Mouse (Mus musculus): ENCODE results near the gene Zdhhc25.

The Zdhhc25 gene

DNA sequence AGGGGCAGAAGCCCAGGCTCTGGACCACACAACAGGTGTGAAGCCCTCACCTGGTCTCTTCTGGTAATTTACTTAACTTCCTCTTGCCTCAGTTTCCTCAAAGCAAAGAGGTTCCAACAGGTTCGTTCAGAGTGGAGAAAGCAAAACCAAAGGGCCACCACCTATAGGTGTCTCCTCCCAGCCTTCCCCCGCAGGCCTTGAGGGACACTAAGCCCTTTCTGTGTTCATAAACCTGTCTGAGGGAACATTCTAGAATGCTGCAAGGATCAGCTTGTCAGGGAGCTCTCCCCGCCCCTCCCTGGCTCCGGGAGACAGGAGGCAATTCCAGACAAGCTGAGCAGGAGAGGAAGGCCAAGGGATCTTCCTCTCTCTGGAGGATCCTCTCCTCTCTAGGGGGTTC is at the start of gene Zdhhc25:
Gene Zdhhc25, plus strand, starts transcription at position 301 of the 400 bp plus-strand sequence.
- DNase-seq (ENCODE audit: low spot score in 2 of 2), result no peak

- DNase-seq (ENCODE audit: low spot score in 2 of 2), result no peak
Observed at GRCm38 (mm10) chr15:88552852-88553251, 47.2 kb upstream of the Zdhhc25 start.

DNA sequence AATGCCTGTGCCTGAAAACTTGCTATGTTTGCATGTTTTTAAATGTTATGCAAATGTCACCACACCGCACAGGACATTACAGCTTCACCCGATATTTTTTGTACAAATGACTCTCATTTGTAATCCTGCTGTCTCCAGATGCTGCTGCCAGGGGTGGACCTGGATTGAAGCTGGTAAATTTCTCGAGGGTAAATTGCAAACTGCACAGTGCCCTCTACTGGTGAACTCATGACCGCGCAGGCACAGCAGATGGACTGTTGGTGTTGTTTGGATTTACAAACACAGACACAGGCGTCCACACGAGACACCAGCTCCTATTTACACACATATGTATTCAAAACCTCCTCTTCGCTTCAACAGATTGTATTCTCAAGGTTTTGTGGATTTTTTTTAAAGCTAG is 44.6 kb upstream of the Zdhhc25 start:
- peak in 1 of 2 experiments; percentile 22 for DNase-seq (ENCODE audit: low spot score in 2 of 2)

GRCm38 (mm10) chr15:88560637-88561036 is 39.5 kb upstream of the Zdhhc25 start:
- no peak for DNase-seq (ENCODE audit: low spot score in 2 of 2)

DNA sequence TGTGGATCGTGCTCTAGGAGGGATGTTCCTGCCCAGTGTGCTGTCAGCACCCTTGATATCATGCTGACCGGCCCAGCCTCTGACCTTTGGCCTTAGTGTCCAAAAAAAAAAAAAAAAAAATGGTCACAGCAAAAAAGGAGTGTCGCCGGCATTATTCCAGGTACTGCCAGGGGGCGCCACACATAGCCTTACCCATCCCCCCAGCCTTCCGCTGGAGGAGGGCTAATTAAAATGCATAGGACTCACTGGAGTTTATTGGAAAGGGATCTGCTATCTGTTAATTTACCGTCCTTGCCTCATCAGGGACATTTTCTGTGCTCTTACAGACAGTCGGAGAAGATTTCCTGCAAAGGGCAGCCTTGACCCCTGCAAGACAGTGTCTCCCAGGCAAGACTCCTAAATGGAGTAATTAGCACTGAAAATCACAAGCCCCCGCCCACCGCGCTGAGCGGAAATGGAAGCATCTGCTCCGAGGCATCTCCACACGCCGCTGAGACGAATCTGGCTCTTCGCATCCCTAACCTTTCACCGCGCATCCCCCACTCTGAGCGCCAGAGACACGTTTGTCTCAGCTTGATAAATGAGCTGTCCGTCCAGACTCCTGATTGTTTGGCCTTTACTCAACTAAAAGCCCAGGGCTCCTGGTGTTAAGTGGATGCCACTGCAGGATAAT is 38.9 kb upstream of the Zdhhc25 start:
- DNase-seq (ENCODE audit: low spot score in 2 of 2), result no peak

DNA sequence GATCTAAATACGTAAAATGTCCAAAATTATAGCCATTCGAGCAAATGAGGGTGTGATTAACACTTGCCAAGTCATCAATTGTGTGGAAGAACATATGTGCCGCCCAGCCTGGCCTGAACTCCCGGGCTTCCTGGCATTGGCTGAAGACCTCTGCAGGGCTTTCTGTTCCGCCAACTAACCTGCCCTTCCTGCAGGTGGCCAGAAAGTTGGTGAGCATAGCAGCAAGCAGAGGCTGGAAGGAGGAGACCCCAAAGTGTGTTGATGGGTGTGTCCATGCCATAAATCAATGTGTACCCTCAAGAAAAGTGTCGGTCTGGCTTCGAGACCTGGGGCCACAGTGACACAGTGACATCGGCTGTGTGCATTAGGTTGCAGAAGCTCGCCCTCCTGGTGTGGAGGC is 34.8 kb upstream of the Zdhhc25 start:
- no peak for DNase-seq (ENCODE audit: low spot score in 2 of 2)

GRCm38 (mm10) chr15:88565806-88566205 is 34.3 kb upstream of the Zdhhc25 start:
- no peak for DNase-seq (ENCODE audit: low spot score in 2 of 2)

GRCm38 (mm10) chr15:88570697-88571096 is 29.4 kb upstream of the Zdhhc25 start:
- DNase-seq (ENCODE audit: low spot score in 2 of 2), result no peak

DNA sequence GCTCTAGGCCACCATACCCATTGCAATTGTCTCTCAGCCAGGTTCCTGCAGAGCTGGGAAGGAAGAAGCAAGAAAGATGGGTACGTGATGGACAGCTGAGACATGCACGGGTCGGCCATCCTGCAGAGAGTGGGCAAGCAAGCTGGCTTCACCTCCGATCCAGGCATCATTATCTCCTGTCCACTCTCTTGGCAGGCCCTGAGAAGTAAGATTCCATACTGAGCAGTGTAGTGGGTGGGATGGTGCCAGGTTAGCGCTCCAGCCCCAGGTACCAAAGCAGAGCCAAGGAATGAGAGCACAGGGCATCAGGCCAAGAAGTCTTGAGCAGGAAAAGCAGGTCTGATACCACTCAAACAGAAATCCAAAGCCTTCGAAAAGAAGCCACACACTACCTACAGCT is 20.6 kb upstream of the Zdhhc25 start:
- DNase-seq (ENCODE audit: low spot score in 2 of 2), result no peak

DNA sequence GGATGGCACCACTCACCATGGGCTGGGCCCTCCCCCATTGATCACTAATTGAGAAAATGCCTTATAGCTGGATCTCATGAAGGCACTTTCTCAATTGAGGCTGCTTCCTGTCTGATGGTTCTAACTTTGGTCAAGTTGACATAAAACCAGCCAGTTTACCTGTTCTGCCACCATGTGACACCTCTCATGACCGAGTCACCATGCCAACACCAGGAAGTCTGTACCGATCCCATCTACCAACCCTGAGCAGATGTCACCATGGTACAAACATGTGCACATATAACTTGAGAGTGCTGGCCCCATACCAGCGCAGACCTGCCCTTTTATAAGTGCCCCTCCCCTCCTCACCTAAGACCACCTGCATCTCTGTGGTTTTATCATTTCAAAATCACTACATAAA is 2.4 kb downstream of the Zdhhc25 start:
- no peak for DNase-seq (ENCODE audit: low spot score in 2 of 2)

GRCm38 (mm10) chr15:88603091-88603732 is 3.1 kb downstream of the Zdhhc25 start:
- DNase-seq (ENCODE audit: low spot score in 2 of 2), result no peak

DNA sequence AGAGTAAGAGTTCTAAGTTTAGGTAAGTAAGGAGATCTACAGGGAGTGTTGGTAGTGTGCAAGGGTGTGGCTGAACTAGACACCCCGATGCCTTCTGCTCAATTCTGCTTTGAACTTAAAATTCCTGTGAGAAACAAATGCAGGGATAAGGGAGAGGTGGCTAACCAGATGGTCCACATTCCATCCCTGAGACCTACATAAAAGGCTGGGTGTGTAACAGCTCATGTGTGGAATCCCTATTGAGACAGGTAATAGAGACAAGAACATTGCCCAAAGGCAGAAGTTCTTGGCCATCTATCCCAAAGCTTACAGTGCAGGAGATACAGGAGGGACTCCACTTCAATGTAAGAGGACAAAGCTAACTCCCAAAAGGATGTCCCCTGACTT is 3.6 kb downstream of the Zdhhc25 start:
- no peak for DNase-seq (ENCODE audit: low spot score in 2 of 2)

- DNase-seq (ENCODE audit: low spot score in 2 of 2), result no peak
Observed at GRCm38 (mm10) chr15:88604669-88605414, 4.7 kb downstream of the Zdhhc25 start.

GRCm38 (mm10) chr15:88605415-88605785 is 5.3 kb downstream of the Zdhhc25 start:
- no peak for DNase-seq (ENCODE audit: low spot score in 2 of 2)

GRCm38 (mm10) chr15:88617125-88617524 is 17.0 kb downstream of the Zdhhc25 start:
- no peak for DNase-seq (ENCODE audit: low spot score in 2 of 2)

DNA sequence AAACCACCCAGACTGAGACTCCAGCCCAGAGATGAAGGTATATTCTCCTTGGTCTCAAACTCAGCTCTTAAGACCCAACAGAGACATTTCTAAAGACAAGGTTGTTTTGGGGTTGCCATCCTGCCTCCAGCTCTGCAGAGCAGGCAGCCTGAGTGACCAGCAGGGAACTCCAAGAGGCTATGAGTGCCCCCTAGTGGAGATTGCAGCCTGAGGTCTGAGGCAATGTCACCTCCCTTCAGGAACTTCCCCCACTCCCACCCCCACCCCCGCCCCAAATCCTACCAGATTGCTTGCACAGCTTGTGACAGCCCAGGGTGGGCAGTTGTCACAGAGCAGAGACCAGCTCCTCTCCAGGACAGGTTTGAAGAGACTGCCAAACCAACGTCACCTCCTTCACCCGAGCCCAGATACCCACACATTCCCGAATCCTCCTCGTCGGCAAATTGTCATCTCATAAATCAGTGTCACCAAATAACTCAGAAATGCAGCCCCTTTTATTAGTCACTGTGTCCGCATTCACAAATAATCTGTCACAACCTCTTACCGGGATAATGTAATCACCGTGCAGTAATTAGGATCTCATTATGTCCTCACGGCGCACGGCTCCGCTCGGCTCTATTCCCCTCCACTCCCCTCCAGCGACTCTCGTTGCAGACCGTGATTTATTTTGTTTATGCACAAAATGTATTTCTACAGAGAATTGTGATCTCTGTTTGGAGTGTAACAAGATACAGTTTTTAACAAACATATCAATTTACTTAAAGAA is 18.1 kb downstream of the Zdhhc25 start:
- no peak for DNase-seq (ENCODE audit: low spot score in 2 of 2)

GRCm38 (mm10) chr15:88620017-88620416 is 19.9 kb downstream of the Zdhhc25 start:
- DNase-seq (ENCODE audit: low spot score in 2 of 2), result no peak

DNA sequence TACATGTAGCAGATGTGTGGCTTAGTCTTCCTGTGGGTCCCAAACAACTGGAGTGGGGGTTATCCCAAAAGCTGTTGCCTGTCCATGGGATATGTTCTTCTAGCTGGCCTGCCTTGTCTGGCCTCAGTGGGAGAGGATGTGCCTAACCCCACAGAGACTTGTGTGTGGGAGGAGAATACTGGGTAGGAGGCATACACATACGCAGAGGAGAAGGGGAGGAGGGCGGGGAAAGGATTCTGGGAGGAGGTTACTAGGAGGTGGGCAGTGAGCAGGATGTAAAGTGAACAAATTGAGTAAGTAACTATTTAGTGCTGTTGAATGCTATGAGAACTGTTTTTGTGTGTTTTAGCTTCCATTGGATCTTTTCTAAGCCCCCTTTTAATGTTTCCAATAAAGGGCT is 23.8 kb downstream of the Zdhhc25 start:
- DNase-seq (ENCODE audit: low spot score in 2 of 2), result no peak

- no peak for DNase-seq (ENCODE audit: low spot score in 2 of 2)
Observed at GRCm38 (mm10) chr15:88624874-88625277, 24.8 kb downstream of the Zdhhc25 start.

GRCm38 (mm10) chr15:88625303-88626066 is 25.4 kb downstream of the Zdhhc25 start:
- DNase-seq (ENCODE audit: low spot score in 2 of 2), result no peak

- no peak for DNase-seq (ENCODE audit: low spot score in 2 of 2)
Observed at GRCm38 (mm10) chr15:88626886-88627488, 26.9 kb downstream of the Zdhhc25 start.

Data from spleen, postnatal 10 days (tissue).